Mouse (Mus musculus) adrenal gland, postnatal 4 days (tissue): Measurements from ENCODE around the gene Gm49337. TPM values are rescaled to one million over a fixed set of nuclear protein-coding genes. Genes with fewer than 3 reads are reported as not detected.

ENCODE experiments used
- DNase-seq, 2 experiments: peaks; one replicate each; pipeline ENCODE4 v3.0.0; 2021 to 2022; ENCODE audit warnings: low spot score in 2 of 2, mixed read lengths in 2 of 2
- total RNA-seq, 2 experiments: library from RNA; stranded (reverse); gene quantifications; 2 replicates each; pipeline ENCODE4 v1.2.3; 2021

The Gm49337 gene
- total RNA-seq, 2 experiments from 2014 or later, result not detected

- no peak for DNase-seq
Observed at GRCm38 (mm10) chr4:116160769-116161168, 12.4 kb upstream of the Gm49337 start.

- DNase-seq, result no peak
Observed at GRCm38 (mm10) chr4:116162142-116162541, 11.0 kb upstream of the Gm49337 start.

- no peak for DNase-seq
Observed at GRCm38 (mm10) chr4:116164759-116165554, 8.2 kb upstream of the Gm49337 start.

- no peak for DNase-seq
Observed at GRCm38 (mm10) chr4:116165708-116166407, 7.3 kb upstream of the Gm49337 start.

- DNase-seq, result no peak
Observed at GRCm38 (mm10) chr4:116167404-116167803, 5.8 kb upstream of the Gm49337 start, which contains the start of gene Tspan1. Gene Tspan1, minus strand, starts transcription at chr4:116167601.

GRCm38 (mm10) chr4:116168617-116169352 lies 4.4 kb upstream of the Gm49337 start:
- peak in 1 of 2 experiments; percentile 49 for DNase-seq

- no peak for DNase-seq
Observed at GRCm38 (mm10) chr4:116169353-116169672, 3.9 kb upstream of the Gm49337 start.

GRCm38 (mm10) chr4:116173752-116174151 lies 568 bp downstream of the Gm49337 start:
- DNase-seq, result no peak

- DNase-seq, result no peak
Observed at GRCm38 (mm10) chr4:116174466-116175116, 1.4 kb downstream of the Gm49337 start.

- no peak for DNase-seq
Observed at GRCm38 (mm10) chr4:116175136-116175535, 2.0 kb downstream of the Gm49337 start.

- DNase-seq, result no peak
Observed at GRCm38 (mm10) chr4:116175711-116176542, 2.7 kb downstream of the Gm49337 start.

- DNase-seq, result no peak
Observed at GRCm38 (mm10) chr4:116176543-116176988, 3.4 kb downstream of the Gm49337 start.

- DNase-seq, result no peak
Observed at GRCm38 (mm10) chr4:116177140-116177539, 4.0 kb downstream of the Gm49337 start.

GRCm38 (mm10) chr4:116182079-116182478 lies 8.9 kb downstream of the Gm49337 start:
- no peak for DNase-seq

- no peak for DNase-seq
Observed at GRCm38 (mm10) chr4:116182745-116183144, 9.6 kb downstream of the Gm49337 start.

GRCm38 (mm10) chr4:116185083-116185482 lies 11.9 kb downstream of the Gm49337 start:
- no peak for DNase-seq

- DNase-seq, result no peak
Observed at GRCm38 (mm10) chr4:116192286-116192835, 19.2 kb downstream of the Gm49337 start.

- no peak for DNase-seq
Observed at GRCm38 (mm10) chr4:116193583-116194383, 20.6 kb downstream of the Gm49337 start.

GRCm38 (mm10) chr4:116198422-116198821 lies 25.2 kb downstream of the Gm49337 start:
- DNase-seq, result no peak
